Mouse (Mus musculus): Measurements from ENCODE around the gene Lcn8. TPM values are rescaled to one million over a fixed set of nuclear protein-coding genes. Genes with fewer than 3 reads are reported as not detected.

Lcn8 gene
- polyA plus RNA-seq (2015; fragmentation: Nextera tagmentation; extraction: Ambion mirVana), result 0.18 TPM in 1 of 2 replicates, not detected in the other

- Histone ChIP-seq H3K27ac (ENCODE audit: low read depth) (no peak within 1 kb of the TSS), H3K9me3 (ENCODE audit: low read length) (no peaks in the 10 kb centered on the region), H3K4me2 (ENCODE audit: low read depth, low read length) (no peak within 1 kb of the TSS), H3K9ac (replicated peaks) (no peak within 1 kb of the TSS), H3K4me1 (ENCODE audit: insufficient read depth) (no peaks in the 10 kb centered on the region), H3K4me3 (ENCODE audit: low read depth, low read length) (no peak within 1 kb of the TSS), H3K27me3 (ENCODE audit: insufficient read depth, low read length) (no peaks in the 10 kb centered on the region), H3K36me3 (replicated peaks; ENCODE audit: insufficient read depth, low read length) (no peaks in the 10 kb centered on the region)
- ATAC-seq (no peak), DNase-seq (no peak)
- 75% methylated on average over 2 of the region's 2 CpGs for WGBS (ENCODE audit: insufficient replicate concordance)
- TF ChIP-seq CTCF (IDR thresholded peaks at IDR 0.05; ENCODE audit: low read depth) (no peak), EP300 (IDR thresholded peaks at IDR 0.05; ENCODE audit: low read depth) (no peak)
Observed at GRCm38 (mm10) chr2:25652902-25653301, at the start of gene Lcn8. Lcn8 (plus strand) TSS chr2:25653120.

GRCm38 (mm10) chr2:25607761-25608622, 44.9 kb upstream of the Lcn8 start, which contains the start of gene Rabl6:
Rabl6 (minus strand) TSS chr2:25608521.
- Histone ChIP-seq H3K4me1 (ENCODE audit: insufficient read depth) (peaks cover 21% of the 10 kb centered on the region), H3K9me3 (ENCODE audit: low read length) (no peaks in the 10 kb centered on the region), H3K4me2 (ENCODE audit: low read depth, low read length) (peak within 1 kb of the TSS; percentile 92), H3K27me3 (ENCODE audit: insufficient read depth, low read length) (no peaks in the 10 kb centered on the region), H3K27ac (ENCODE audit: low read depth) (peak within 1 kb of the TSS; percentile 91), H3K36me3 (replicated peaks; ENCODE audit: insufficient read depth, low read length) (no peaks in the 10 kb centered on the region), H3K4me3 (ENCODE audit: low read depth, low read length) (peak within 1 kb of the TSS; percentile 90), H3K9ac (replicated peaks) (peak within 1 kb of the TSS; percentile 98)
- ATAC-seq (peak; percentile 93), DNase-seq (peak; percentile 87)
- TF ChIP-seq CTCF (IDR thresholded peaks at IDR 0.05; ENCODE audit: low read depth) (no peak), EP300 (IDR thresholded peaks at IDR 0.05; ENCODE audit: low read depth) (no peak)
- under 1% methylated on average over 77 of the region's 80 CpGs for WGBS (ENCODE audit: insufficient replicate concordance)

GRCm38 (mm10) chr2:25608671-25609070, 44.2 kb upstream of the Lcn8 start:
- ATAC-seq (peak; percentile 9), DNase-seq (no peak)
- no peaks in the 10 kb centered on the region for H3K27me3 ChIP-seq (ENCODE audit: insufficient read depth, low read length)
- H3K9ac ChIP-seq (replicated peaks), result no peak overlapping the region; the same call in 1 of the 2 replicates
- 55% methylated on average over 10 of the region's 10 CpGs for WGBS (ENCODE audit: insufficient replicate concordance)
- peak overlapping the region; percentile 90 for H3K4me3 ChIP-seq (ENCODE audit: low read depth, low read length)
- H3K4me1 ChIP-seq (ENCODE audit: insufficient read depth), result peaks cover 21% of the 10 kb centered on the region
- no peaks in the 10 kb centered on the region for H3K9me3 ChIP-seq (ENCODE audit: low read length)
- no peak overlapping the region for H3K27ac ChIP-seq (ENCODE audit: low read depth)
- peak overlapping the region; percentile 92 for H3K4me2 ChIP-seq (ENCODE audit: low read depth, low read length)
- TF ChIP-seq EP300 (IDR thresholded peaks at IDR 0.05; ENCODE audit: low read depth), result no peak
- no peak for TF ChIP-seq CTCF (IDR thresholded peaks at IDR 0.05; ENCODE audit: low read depth)
- no peaks in the 10 kb centered on the region for H3K36me3 ChIP-seq (replicated peaks; ENCODE audit: insufficient read depth, low read length)

GRCm38 (mm10) chr2:25616398-25616797, 36.5 kb upstream of the Lcn8 start:
- no peak for DNase-seq
- no peak overlapping the region for H3K9ac ChIP-seq (replicated peaks)
- H3K27ac ChIP-seq (ENCODE audit: low read depth), result no peak overlapping the region
- TF ChIP-seq EP300 (IDR thresholded peaks at IDR 0.05; ENCODE audit: low read depth), result no peak
- TF ChIP-seq CTCF (IDR thresholded peaks at IDR 0.05; ENCODE audit: low read depth), result no peak
- 19% methylated on average over 22 of the region's 22 CpGs for WGBS (ENCODE audit: insufficient replicate concordance)
- peaks cover 23% of the 10 kb centered on the region; the same call in 1 of the 2 replicates for H3K27me3 ChIP-seq (ENCODE audit: insufficient read depth, low read length)
- no peaks in the 10 kb centered on the region for H3K9me3 ChIP-seq (ENCODE audit: low read length)
- no peak overlapping the region for H3K4me3 ChIP-seq (ENCODE audit: low read depth, low read length)
- 0 out of 2 replicates have a peak, but pooled peaks cover 4% of the 10 kb centered on the region for H3K36me3 ChIP-seq (replicated peaks; ENCODE audit: insufficient read depth, low read length)
- ATAC-seq, result no peak
- H3K4me2 ChIP-seq (ENCODE audit: low read depth, low read length), result no peak overlapping the region
- H3K4me1 ChIP-seq (ENCODE audit: insufficient read depth), result peaks cover 5% of the 10 kb centered on the region

- Histone ChIP-seq H3K27ac (ENCODE audit: low read depth) (no peak within 1 kb of the TSS), H3K4me3 (ENCODE audit: low read depth, low read length) (no peak within 1 kb of the TSS), H3K36me3 (replicated peaks; ENCODE audit: insufficient read depth, low read length) (0 out of 2 replicates have a peak, but pooled peaks cover 4% of the 10 kb centered on the region), H3K9ac (replicated peaks) (no peak within 1 kb of the TSS), H3K4me1 (ENCODE audit: insufficient read depth) (peaks cover 5% of the 10 kb centered on the region), H3K27me3 (ENCODE audit: insufficient read depth, low read length) (peaks cover 23% of the 10 kb centered on the region; the same call in 1 of the 2 replicates), H3K4me2 (ENCODE audit: low read depth, low read length) (no peak within 1 kb of the TSS), H3K9me3 (ENCODE audit: low read length) (no peaks in the 10 kb centered on the region)
- TF ChIP-seq EP300 (IDR thresholded peaks at IDR 0.05; ENCODE audit: low read depth), result no peak
- no peak for TF ChIP-seq CTCF (IDR thresholded peaks at IDR 0.05; ENCODE audit: low read depth)
- 62% methylated on average over 3 of the region's 3 CpGs for WGBS (ENCODE audit: insufficient replicate concordance)
- ATAC-seq, result no peak
- no peak for DNase-seq
Observed at GRCm38 (mm10) chr2:25617578-25617977, 35.3 kb upstream of the Lcn8 start, which contains the start of gene Ccdc183. Ccdc183 (minus strand) TSS chr2:25617678.

- Histone ChIP-seq H3K27me3 (ENCODE audit: insufficient read depth, low read length) (peaks cover 21% of the 10 kb centered on the region; the same call in 1 of the 2 replicates), H3K4me3 (ENCODE audit: low read depth, low read length) (no peak overlapping the region), H3K9me3 (ENCODE audit: low read length) (no peaks in the 10 kb centered on the region), H3K4me2 (ENCODE audit: low read depth, low read length) (no peak overlapping the region), H3K27ac (ENCODE audit: low read depth) (no peak overlapping the region), H3K4me1 (ENCODE audit: insufficient read depth) (peaks cover 5% of the 10 kb centered on the region), H3K9ac (replicated peaks) (no peak overlapping the region), H3K36me3 (replicated peaks; ENCODE audit: insufficient read depth, low read length) (0 out of 2 replicates have a peak, but pooled peaks cover 4% of the 10 kb centered on the region)
- TF ChIP-seq EP300 (IDR thresholded peaks at IDR 0.05; ENCODE audit: low read depth), result no peak
- no peak for TF ChIP-seq CTCF (IDR thresholded peaks at IDR 0.05; ENCODE audit: low read depth)
- no peak for DNase-seq
- ATAC-seq, result no peak
- 36% methylated on average over 6 of the region's 6 CpGs for WGBS (ENCODE audit: insufficient replicate concordance)
Observed at GRCm38 (mm10) chr2:25620386-25620785, 32.5 kb upstream of the Lcn8 start.
